Mouse (Mus musculus) limb, embryonic 14.5 days (tissue): ENCODE measurements at regions not wholly inside any gene's neighbourhood (a gene's known extent, or its start where the extent isn't known, plus 50 kb on each side); places are given as distances from the start of the nearest gene placed in this dataset.

ENCODE experiments used
- ATAC-seq: fragments of 200-750 bp; cut with Nextera tagmentation; 2 replicates; pipeline ENCODE4 v1.8.0; 2017; ENCODE audit warnings: low read depth, moderate number of reproducible peaks, moderate TSS enrichment; ENCODE audit not compliant: low FRiP score
- DNase-seq: peaks from one replicate; pipeline ENCODE4 v3.0.0-alpha.2; 2015; ENCODE audit warnings: low spot score
- H3K27ac ChIP-seq: fragments of 300-500 bp; sonication (generic); replicated peaks from 2 replicates; pipeline ENCODE4 v1.5.1; 2014; ENCODE audit warnings: low read depth, mild to moderate bottlenecking, low read length, moderate library complexity, mixed read lengths
- H3K27me3 ChIP-seq: fragments of 300-500 bp; sonication (generic); 2 replicates; pipeline ENCODE4 v1.6.1; 2014; ENCODE audit warnings: low read length, mixed read lengths; ENCODE audit not compliant: control insufficient read depth, insufficient read depth
- H3K36me3 ChIP-seq: fragments of 300-500 bp; sonication (generic); 2 replicates; pipeline ENCODE4 v1.6.1; 2014; ENCODE audit warnings: mild to moderate bottlenecking, low read length, moderate library complexity, mixed read lengths; ENCODE audit not compliant: control insufficient read depth, insufficient read depth
- H3K4me1 ChIP-seq: fragments of 300-500 bp; sonication (generic); 2 replicates; pipeline ENCODE4 v1.6.1; 2014; ENCODE audit warnings: antibody characterized with exemption, low read length, mixed read lengths; ENCODE audit not compliant: control insufficient read depth, insufficient read depth
- H3K4me2 ChIP-seq: fragments of 300-500 bp; sonication (generic); replicated peaks from 2 replicates; pipeline ENCODE4 v1.6.1; 2014; ENCODE audit warnings: low read depth, mild to moderate bottlenecking, low read length, moderate library complexity; ENCODE audit not compliant: severe bottlenecking
- H3K4me3 ChIP-seq: fragments of 300-500 bp; sonication (generic); replicated peaks from 2 replicates; pipeline ENCODE4 v1.5.1; 2014; ENCODE audit warnings: low read length
- H3K9ac ChIP-seq: fragments of 300-500 bp; sonication (generic); 2 replicates; pipeline ENCODE4 v1.6.1; 2014; ENCODE audit warnings: mild to moderate bottlenecking, low read depth, low read length, moderate library complexity; ENCODE audit not compliant: severe bottlenecking
- H3K9me3 ChIP-seq: fragments of 300-500 bp; sonication (generic); 2 replicates; pipeline ENCODE4 v1.6.1; 2016; ENCODE audit warnings: low read length; ENCODE audit not compliant: control insufficient read depth
- POLR2A ChIP-seq: fragments of 200-500 bp; IDR thresholded peaks from 2 replicates; pipeline ENCODE4 v1.8.0; 2012; ENCODE audit warnings: inconsistent platforms, mild to moderate bottlenecking, moderate library complexity, borderline replicate concordance; ENCODE audit not compliant: insufficient read depth, insufficient read length; ENCODE audit errors: extremely low read depth
- WGBS: fragments of 180-500 bp; shearing (Covaris S2); extraction: QIAGEN DNeasy Blood & Tissue Kit; methylation state at CpG from one replicate; pipeline ENCODE4 v1.1.7; 2014; 5-methylcytosine and 5-hydroxymethylcytosine counted together

- Histone ChIP-seq H3K4me1 (no peaks in the 10 kb centered on the region; the same call in 1 of the 2 replicates), H3K4me3 (no peak overlapping the region), H3K36me3 (no peaks in the 10 kb centered on the region), H3K9ac (no peak overlapping the region), H3K27ac (no peak overlapping the region), H3K9me3 (no peaks in the 10 kb centered on the region), H3K4me2 (no peak overlapping the region), H3K27me3 (peaks cover 7% of the 10 kb centered on the region; the same call in 1 of the 2 replicates)
- no peak for TF ChIP-seq POLR2A
- DNase-seq (no peak), ATAC-seq (no peak)
- 34% methylated on average over 3 of the region's 3 CpGs for WGBS
Observed at GRCm38 (mm10) chr8:12137496-12137895, 141.1 kb upstream of the A230072I06Rik start.

- H3K27ac ChIP-seq: no peak overlapping the region
- TF ChIP-seq POLR2A: no peak
- H3K4me2 ChIP-seq: no peak overlapping the region
- peaks cover 7% of the 10 kb centered on the region; the same call in 1 of the 2 replicates for H3K27me3 ChIP-seq
- 36% methylated on average over 8 of the region's 8 CpGs for WGBS
- no peaks in the 10 kb centered on the region for H3K36me3 ChIP-seq
- no peaks in the 10 kb centered on the region for H3K9me3 ChIP-seq
- no peak overlapping the region for H3K9ac ChIP-seq
- DNase-seq (no peak), ATAC-seq (no peak)
- no peaks in the 10 kb centered on the region; the same call in 1 of the 2 replicates for H3K4me1 ChIP-seq
- no peak overlapping the region for H3K4me3 ChIP-seq
Observed at GRCm38 (mm10) chr8:12137913-12138312, 140.7 kb upstream of the A230072I06Rik start.

GRCm38 (mm10) chr8:12151679-12152078 is 126.9 kb upstream of the A230072I06Rik start:
- Histone ChIP-seq H3K4me3 (no peak overlapping the region), H3K4me1 (no peaks in the 10 kb centered on the region), H3K9ac (no peak overlapping the region), H3K27me3 (no peaks in the 10 kb centered on the region), H3K27ac (no peak overlapping the region), H3K9me3 (no peaks in the 10 kb centered on the region), H3K4me2 (no peak overlapping the region), H3K36me3 (no peaks in the 10 kb centered on the region)
- no peak for ATAC-seq
- no peak for TF ChIP-seq POLR2A
- 50% methylated on average over 7 of the region's 7 CpGs for WGBS
- no peak for DNase-seq

GRCm38 (mm10) chr8:12152825-12153224 is 125.8 kb upstream of the A230072I06Rik start:
- no peaks in the 10 kb centered on the region for H3K9me3 ChIP-seq
- H3K36me3 ChIP-seq: no peaks in the 10 kb centered on the region
- no peak overlapping the region for H3K4me3 ChIP-seq
- no peak overlapping the region for H3K4me2 ChIP-seq
- H3K27ac ChIP-seq: no peak overlapping the region
- WGBS: 73% methylated on average over 9 of the region's 9 CpGs
- H3K9ac ChIP-seq: no peak overlapping the region
- no peak for TF ChIP-seq POLR2A
- H3K4me1 ChIP-seq: no peaks in the 10 kb centered on the region
- no peaks in the 10 kb centered on the region for H3K27me3 ChIP-seq
- no peak for ATAC-seq
- no peak for DNase-seq

- H3K4me1 ChIP-seq: no peaks in the 10 kb centered on the region
- 76% methylated on average over 1 of the region's 1 CpGs for WGBS
- no peak overlapping the region for H3K9ac ChIP-seq
- H3K9me3 ChIP-seq: no peaks in the 10 kb centered on the region
- no peaks in the 10 kb centered on the region for H3K27me3 ChIP-seq
- H3K27ac ChIP-seq: no peak overlapping the region
- ATAC-seq (no peak), DNase-seq (no peak)
- no peak overlapping the region for H3K4me2 ChIP-seq
- TF ChIP-seq POLR2A: no peak
- H3K4me3 ChIP-seq: no peak overlapping the region
- no peaks in the 10 kb centered on the region for H3K36me3 ChIP-seq
Observed at GRCm38 (mm10) chr8:12156893-12157292, 121.7 kb upstream of the A230072I06Rik start.

GRCm38 (mm10) chr8:12158188-12158587 is 120.4 kb upstream of the A230072I06Rik start:
- no peaks in the 10 kb centered on the region for H3K9me3 ChIP-seq
- no peaks in the 10 kb centered on the region for H3K36me3 ChIP-seq
- no peaks in the 10 kb centered on the region for H3K27me3 ChIP-seq
- TF ChIP-seq POLR2A: no peak
- DNase-seq: no peak
- H3K27ac ChIP-seq: no peak overlapping the region
- no peak overlapping the region for H3K4me2 ChIP-seq
- H3K4me1 ChIP-seq: peaks cover 5% of the 10 kb centered on the region
- WGBS: 85% methylated on average over 9 of the region's 9 CpGs
- H3K9ac ChIP-seq: no peak overlapping the region
- H3K4me3 ChIP-seq: no peak overlapping the region
- no peak for ATAC-seq
